Mouse (Mus musculus) cerebellum, postnatal 10 days (tissue): ENCODE measurements around the gene Pim3.

ENCODE experiments used
- DNase-seq, 2 experiments: peaks; one replicate each; pipeline ENCODE4 v3.0.0; 2021; ENCODE audit warnings: mixed read lengths in 2 of 2

Pim3 gene

DNA sequence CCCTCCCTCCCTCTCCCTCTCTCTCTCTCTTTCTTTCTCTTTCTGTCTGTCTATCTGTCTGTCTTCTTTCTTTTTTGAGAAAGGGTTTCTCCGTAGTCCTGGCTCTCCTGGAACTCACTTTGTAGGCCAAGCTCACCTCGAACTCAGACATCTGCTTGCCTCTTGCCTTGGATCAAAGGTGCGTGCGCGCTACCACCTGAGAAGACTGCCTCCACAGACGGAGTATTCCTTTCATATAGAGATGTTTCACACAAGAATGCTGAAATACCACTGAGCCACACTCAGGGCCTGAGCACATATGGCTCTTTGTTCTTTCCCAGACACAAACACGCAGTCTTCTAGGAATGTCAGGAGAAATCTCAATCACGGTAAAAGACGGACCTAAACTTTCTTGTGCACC is 21.4 kb downstream of the Pim3 start:
- no peak for DNase-seq

GRCm38 (mm10) chr15:88885376-88885775 is 23.4 kb downstream of the Pim3 start:
- DNase-seq, result no peak

DNA sequence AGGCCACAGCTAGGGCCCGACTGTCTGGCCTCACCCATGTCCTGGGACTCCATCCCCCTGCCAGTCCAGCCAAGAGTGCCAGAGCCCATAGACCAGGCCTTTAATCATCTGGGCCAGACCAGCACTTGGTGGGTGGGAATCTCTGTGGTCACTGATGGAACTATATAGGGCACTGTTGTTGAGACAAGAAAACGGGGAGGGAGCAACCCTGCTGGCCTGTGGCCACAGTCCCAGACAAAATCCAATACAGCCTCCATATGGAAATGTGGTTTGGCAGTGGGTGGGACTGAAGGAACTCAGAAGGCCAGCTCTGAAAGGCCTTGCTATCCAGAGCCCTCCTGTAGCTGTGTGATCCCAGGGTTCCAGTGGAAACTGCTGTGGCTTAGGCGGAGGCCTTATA is 27.0 kb downstream of the Pim3 start:
- DNase-seq, result no peak

DNA sequence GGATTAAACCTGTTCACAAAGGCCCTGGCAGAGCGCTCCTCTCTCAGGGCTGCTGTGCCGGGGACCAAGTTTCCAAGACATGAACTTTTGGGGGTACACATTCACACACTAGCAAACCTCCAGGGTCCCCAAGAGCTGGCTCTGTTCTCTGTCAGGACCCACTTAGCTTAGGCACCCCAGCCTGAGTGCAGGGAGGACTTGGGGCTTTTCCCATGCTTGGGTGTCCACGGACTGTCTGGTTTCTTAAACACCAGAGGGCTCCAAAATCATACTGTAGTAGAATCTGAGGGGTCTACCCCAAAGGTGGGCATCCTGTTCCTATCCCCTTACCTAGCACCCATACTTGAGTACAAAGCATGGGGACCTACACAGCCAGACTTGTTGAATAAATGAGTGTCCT is 28.0 kb downstream of the Pim3 start:
- DNase-seq, result no peak

- peak; percentile 87 to 90 for DNase-seq
Observed at GRCm38 (mm10) chr15:88890751-88891675, 29.0 kb downstream of the Pim3 start.

DNA sequence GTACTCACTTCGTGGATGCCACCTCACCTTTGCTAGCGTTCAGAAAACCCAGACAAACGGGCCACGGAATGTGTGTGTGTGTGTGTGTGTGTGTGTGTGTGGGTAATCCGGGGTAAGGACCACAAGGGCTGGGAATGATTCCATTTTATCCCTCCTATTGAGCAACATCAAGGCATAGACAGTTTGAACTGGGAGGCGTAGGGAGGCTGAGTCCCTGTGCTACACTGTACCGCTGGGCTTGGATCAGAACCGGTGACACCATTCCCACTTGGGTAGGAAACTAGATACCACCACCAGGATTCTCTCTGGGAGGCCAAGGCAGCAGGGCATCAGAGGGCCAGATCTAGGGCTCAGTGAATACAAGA is 29.7 kb downstream of the Pim3 start:
- no peak for DNase-seq

GRCm38 (mm10) chr15:88892252-88892651 is 30.3 kb downstream of the Pim3 start:
- no peak for DNase-seq

DNA sequence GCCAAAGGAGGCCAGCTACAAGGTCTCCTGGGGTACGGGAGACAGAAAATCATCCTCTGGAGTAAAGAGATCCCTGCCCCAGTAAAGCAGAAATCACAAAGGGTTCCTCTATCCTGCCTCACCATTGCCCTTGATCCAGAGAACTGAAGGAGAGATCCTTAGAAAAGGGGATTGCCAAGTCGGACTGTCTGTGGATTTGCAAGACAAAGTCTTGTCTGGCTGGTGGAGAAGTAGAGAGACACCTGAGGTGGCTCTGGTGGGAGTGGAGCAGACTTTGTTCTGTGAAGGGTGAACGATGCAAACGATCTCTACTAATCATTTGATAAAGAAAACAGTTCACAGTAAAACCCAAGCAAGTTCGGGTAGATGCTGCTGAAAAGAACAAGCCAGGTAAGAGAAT is 30.9 kb downstream of the Pim3 start:
- no peak for DNase-seq

- no peak for DNase-seq
Observed at GRCm38 (mm10) chr15:88895119-88895518, 33.1 kb downstream of the Pim3 start.

DNA sequence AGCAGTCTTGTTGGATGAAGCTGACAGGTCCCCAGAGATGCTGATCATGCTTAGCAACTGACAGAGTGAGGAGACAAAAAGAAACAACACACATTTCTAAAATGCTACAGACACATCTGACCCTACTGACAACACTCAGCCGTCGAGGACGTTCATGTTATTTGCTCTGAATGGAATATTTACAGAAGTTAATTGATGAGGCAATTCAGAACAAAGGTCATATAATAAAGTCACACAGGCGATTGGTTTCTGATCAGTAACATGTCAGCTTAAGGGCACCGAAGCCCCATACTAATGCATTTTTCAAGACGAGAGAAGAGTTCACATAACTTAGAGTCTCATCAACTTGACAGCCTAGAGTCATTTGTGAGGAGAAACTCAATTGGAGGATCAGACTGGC is 33.9 kb downstream of the Pim3 start:
- no peak for DNase-seq

- DNase-seq, result no peak
Observed at GRCm38 (mm10) chr15:88896341-88896980, 34.5 kb downstream of the Pim3 start.

GRCm38 (mm10) chr15:88902200-88902875 is 40.4 kb downstream of the Pim3 start:
- no peak for DNase-seq

- DNase-seq, result no peak
Observed at GRCm38 (mm10) chr15:88903086-88903485, 41.1 kb downstream of the Pim3 start.

DNA sequence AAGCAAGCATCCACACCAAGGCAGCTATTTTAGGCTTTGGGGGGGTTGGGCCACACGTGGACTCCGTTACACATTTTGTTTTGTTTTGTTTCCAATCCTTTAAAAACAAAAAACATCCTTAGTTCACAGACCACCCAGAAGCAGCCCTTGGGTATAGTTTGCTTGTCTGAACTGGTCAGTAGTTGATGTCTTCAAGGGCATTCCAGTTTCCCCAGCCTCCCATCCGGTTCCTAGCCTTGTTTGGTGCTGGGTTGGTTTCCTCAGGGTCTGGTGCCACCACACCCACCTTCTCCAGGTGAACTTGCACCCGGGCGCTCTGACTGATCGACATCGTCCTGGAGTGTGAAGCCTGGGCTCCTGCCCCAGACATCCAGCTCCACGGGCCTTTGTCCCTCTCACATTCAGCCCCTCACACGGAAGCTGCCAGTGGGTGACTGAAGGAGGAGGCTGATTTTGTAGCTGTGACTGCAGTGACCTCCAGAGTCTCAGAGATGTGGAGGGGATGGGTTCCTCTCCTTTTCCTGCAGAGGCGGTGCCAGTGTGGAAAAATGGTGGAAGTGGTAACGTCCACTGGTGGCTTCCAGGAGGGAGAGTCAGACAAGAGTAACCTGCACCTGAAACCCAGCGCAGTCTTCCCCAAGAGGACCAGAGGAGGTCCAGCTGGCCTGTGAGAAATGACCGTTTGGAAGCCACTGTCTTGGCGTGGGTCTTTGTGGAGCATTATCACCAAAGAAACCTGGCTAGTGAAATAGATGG is 42.2 kb downstream of the Pim3 start:
- DNase-seq, result no peak

- DNase-seq, result no peak
Observed at GRCm38 (mm10) chr15:88906347-88906746, 44.4 kb downstream of the Pim3 start.

GRCm38 (mm10) chr15:88915046-88915445 is 53.1 kb downstream of the Pim3 start:
- DNase-seq, result no peak
